Mouse (Mus musculus) frontal cortex, postnatal 14 days (tissue): Measurements from ENCODE around the gene Mipep.

ENCODE experiments used
- DNase-seq, 2 experiments: peaks; one replicate each; pipeline ENCODE4 v3.0.0; 2022; ENCODE audit warnings: low spot score in 2 of 2

Gene Mipep

GRCm38 (mm10) chr14:60799762-60800728 lies 15.7 kb downstream of the Mipep start:
- no peak for DNase-seq

- DNase-seq, result no peak
Observed at GRCm38 (mm10) chr14:60802026-60802425, 17.7 kb downstream of the Mipep start.

DNA sequence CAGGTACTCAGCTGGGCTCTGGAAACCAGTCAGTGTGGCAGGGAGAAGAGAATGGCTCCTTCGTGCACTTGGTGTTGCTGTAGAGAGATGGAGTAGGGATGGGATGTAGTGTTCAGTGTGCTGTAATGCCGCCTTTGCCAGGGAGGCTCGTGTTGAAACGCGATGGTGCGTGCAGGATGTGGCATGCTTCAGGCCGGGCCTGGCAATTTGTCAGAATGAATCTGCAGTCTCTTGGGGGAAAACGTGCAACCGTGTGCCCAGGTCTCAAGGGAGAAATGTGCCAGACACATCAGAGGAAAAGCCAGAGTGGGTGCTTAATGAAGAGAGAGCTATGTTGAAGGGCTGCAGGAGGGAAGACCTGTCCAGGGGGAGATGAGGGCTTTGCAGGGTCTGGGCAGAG lies 20.6 kb downstream of the Mipep start:
- DNase-seq, result no peak

DNA sequence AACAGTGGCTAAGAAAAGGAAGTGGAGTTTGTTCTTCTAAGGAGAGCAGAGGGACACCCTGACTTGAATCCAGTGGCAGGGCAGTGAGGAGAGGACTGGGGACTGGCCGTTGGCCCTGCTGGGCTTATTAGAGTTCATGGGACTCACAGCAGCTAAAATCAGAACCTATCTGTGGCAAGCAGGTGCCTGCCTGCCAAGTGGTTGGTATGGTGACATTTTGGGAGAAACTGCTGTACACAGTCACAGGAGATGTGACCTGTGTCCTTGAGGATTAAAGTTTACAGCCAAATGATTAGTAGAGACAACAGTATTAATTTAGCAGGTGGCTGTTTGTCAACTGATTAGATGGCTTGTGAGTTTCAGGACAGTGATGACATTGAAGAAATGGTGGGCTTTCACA lies 21.5 kb downstream of the Mipep start:
- DNase-seq, result no peak

GRCm38 (mm10) chr14:60806891-60807344 lies 22.5 kb downstream of the Mipep start:
- no peak for DNase-seq

DNA sequence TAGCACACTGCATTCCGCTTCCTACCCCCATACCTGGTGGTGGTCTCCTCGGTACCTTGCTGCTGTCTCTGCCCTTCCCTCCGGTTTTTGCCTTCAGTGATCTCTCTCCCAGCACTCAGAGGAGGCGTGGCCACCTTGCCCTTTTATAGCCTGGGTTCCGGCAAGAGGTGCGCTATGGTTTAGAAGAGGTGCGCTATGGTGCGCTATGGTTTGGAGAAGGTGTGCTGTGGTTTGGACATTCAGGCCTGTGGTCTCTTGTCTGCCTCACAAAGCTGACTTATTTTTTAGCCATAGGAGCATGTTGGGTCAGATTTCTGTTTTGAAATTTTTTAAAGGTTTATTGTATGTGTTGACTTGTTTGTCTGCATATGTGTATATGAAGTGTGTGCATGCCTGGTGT lies 25.5 kb downstream of the Mipep start:
- DNase-seq, result no peak

DNA sequence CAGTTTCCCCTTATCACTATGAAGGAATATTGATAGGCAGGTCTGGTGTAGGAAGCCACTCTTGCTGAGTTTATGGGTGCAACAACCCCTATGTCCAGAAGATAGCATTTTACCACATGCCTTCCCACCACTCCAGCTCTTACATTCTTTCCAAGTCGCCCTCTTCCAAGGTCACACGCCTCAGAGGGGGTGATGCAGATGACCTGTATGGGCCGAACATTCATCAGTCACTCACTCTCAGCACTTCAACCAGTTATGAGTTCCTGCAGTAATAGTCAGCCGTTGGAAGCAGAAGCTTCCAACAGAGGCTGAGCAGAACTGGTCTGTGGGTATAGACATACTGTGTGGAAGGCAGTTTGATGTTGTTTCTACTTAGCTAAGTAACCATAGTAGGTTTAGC lies 27.2 kb downstream of the Mipep start:
- no peak for DNase-seq

- no peak for DNase-seq
Observed at GRCm38 (mm10) chr14:60815098-60815497, 30.7 kb downstream of the Mipep start.

- DNase-seq, result no peak
Observed at GRCm38 (mm10) chr14:60818045-60818444, 33.7 kb downstream of the Mipep start.

- no peak for DNase-seq
Observed at GRCm38 (mm10) chr14:60830096-60830495, 45.7 kb downstream of the Mipep start.

- DNase-seq, result no peak
Observed at GRCm38 (mm10) chr14:60836709-60837108, 52.3 kb downstream of the Mipep start.

GRCm38 (mm10) chr14:60839654-60840053 lies 55.3 kb downstream of the Mipep start:
- no peak for DNase-seq

DNA sequence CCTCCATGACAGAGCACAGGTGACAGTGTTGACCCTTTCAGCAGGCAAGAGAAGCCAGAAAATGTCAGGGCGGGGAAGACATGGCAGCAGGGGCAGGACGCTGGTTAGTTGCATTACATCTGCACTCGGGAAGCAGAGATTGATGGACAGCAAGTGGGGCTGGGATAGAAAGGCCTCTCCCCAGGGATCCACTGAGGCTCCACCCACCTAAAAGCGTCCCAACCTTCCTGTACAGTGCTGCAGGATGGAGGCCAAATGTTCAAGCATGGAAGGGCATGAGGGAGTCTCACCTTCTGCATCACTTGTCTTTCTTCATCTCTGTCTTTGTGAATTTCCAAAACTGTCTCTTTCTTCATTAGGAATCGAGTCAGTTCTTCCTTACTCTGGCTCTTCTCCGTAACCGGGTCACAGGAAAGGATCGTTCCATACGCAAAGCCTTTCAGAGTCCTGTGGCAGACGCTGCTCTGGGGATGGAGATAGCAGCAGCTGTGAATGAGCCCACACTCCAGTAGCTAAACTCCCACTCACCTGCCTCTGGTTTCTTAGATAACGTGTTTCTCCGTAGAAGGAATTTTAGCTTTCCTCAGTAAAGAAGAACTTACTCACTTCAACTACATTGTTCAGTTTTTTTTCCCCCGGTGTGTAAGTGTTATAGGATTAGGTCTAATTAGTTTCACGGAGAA lies 57.7 kb downstream of the Mipep start:
- DNase-seq, result no peak

GRCm38 (mm10) chr14:60843596-60843995 lies 59.2 kb downstream of the Mipep start:
- DNase-seq, result no peak

DNA sequence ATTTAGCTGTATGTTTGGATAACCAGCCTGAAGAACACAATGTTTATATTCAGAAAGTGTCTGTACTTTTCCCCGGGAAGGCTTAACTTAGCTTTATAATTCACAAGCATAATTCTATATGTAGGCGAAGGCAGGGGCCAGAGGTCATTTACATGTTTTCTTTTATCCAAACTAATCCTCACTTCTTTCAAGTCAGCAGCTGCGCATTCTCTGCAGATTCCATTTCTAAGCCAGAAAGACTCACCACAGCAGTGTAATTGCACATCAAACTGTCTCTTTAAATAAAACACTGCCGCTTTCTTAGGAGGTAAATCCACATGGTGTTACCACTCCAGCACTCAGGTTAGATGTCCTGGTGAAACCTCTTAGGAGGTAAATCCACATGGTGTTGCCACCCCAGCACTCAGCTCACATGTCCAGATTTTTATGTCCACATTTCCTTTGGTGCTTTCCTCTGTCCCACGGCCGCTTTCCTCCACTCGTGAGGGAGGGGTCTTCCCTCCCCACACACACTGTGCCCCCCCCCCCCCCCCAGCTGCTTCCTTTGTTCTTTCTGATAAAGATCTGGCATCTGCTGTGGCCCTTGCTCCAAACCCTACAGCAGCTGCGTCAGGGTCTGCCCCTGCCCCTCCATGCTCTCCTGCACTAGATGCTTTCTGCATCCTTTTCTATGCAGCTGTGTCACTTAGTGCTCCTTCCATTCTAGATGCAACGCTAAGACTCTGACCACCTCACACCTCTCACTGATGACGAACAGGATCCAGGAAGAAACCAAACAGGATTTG lies 61.1 kb downstream of the Mipep start:
- DNase-seq, result no peak

- no peak for DNase-seq
Observed at GRCm38 (mm10) chr14:60846174-60846573, 61.8 kb downstream of the Mipep start.

- no peak for DNase-seq
Observed at GRCm38 (mm10) chr14:60848194-60848593, 63.8 kb downstream of the Mipep start.

DNA sequence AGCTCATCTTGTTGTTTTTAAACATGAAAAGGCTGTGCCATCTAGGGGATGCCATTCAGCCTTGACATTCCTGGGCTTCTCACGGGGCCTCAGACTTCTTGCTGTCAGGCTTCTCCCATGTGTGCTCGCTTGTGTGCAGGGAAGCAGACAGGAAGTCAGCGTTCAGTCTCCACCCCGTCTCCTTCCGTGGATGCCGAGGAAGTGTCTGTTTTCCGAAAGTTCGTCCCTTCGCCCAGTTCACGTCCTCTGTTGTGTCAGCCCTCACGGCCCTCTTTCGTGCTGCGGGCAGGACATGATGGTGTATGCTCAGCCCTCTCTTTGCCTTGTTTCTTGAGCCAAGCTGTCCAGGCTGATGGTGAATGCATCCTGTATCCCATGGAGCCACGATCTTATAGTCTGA lies 65.7 kb downstream of the Mipep start:
- no peak for DNase-seq

DNA sequence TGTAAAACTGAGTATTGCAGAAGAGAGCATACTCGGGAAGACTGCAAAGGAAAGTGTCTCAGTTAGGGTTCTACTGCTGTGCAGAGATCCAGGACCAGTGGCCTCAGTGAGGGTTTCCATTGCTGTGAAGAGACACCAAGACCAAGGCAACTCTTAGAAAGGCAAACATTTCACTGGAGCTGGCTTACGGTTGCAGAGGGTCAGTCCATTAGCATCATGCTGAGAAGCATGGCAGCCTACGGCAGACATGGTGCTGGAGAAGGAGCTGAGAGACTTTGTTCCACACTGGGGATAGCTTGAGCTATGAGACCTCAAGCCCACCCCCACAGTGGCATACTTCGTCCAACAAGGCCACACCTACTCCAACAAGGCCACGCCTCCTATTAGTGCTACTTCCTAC lies 67.3 kb downstream of the Mipep start:
- DNase-seq, result no peak

DNA sequence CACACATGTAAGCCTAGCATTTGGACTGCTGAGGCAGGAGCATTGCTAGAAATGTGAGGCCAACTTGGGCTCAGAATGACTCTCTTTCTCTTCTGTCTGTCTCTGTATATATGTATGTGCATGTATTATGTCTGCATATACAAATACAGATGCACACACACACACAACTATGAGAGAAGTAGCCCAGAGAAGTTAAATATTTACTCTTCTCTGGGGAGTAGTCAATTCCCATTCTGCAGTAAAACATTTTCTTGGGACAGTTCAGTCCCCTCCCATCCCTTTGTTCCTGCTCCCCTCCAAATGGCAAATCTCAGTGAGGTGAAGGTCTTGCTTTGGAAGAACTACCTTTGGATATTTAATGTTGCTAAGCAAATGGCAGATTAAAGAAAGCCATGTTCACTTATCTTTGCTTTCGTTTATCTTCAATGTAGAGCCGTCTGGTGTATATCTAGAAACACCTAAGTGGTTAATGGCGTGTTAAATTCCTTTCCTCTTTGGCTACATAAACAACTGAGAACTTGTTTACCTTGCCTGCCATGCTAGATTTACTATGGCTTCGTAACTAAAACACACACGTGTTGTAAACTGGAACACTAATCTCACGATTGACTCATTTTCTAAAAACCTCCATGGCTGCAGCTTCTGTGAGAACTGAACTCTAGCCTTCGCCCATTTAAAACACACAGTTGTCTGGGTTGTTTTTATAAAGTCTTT lies 72.0 kb downstream of the Mipep start:
- no peak for DNase-seq

DNA sequence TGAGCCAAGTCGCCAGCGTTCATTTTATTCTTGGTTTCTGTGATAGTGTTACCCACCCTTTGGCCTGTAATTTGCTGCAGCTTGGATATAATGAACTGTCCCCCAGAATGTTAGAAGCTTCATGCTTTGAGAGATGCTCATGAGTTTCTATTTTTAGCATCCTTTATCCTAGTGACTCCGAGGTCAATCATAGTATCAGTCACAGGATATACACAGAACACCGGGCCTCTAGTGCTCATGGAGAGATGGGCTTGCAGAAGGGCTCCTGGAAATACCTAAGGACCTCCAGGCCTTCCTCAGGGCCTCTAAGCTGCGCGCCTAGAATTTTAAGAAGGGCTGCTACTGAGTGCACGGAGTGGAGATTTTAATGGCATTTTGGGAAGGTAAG lies 72.5 kb downstream of the Mipep start:
- no peak for DNase-seq

GRCm38 (mm10) chr14:60863396-60863795 lies 79.0 kb downstream of the Mipep start:
- DNase-seq, result no peak
